Mouse (Mus musculus) thymus, postnatal 25 days (tissue): ENCODE measurements around the gene Ptpra.
A peak's percentile ranks its signal among the peaks of the same experiment; 100 is the strongest.
"Not testable (repeated sequence)": the region's sequence is repeated elsewhere in the genome, so short reads cannot be mapped to it uniquely, and the experiment has no call there.

Experiments used
- DNase-seq: peaks from one replicate; pipeline ENCODE4 v3.0.0; 2022

Ptpra gene

DNA sequence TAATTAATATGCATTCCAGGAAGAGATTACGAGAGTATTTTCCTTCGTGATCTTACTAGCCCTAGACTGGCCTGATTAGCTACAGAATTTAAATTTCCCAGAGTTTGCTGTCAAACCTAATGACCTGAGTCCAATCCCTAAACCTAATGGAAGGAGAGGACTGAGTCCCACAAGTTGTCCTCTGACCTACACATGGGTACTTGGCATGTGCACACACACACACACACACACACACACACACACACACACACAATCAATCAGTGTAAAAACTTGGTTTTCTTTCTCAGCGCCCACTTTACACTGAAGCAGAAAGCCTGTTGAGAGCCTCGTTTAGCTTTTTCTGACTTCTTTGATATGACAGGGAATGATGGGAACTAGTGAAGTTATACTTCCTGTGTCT, 41.1 kb downstream of the Ptpra start:
- DNase-seq: no peak

DNA sequence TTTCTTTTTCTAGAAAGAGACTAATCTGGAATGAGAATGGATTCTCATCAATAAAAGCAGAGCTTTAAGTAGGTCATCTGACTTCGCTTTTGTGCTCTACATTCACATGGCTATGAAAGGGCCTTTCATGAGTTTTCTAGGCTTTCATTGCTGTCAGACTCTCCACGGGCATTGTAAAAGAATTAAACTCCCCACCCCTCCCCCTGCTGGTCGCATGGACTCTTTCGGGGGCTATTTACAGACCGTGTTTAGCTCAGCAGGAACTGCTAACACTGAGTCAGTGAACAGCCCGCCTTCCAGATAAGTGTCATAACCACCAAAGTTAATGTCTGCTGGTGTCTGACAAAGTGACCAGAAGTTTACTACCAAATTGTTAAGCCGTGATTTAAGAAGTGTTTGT, 41.5 kb downstream of the Ptpra start:
- no peak for DNase-seq

DNA sequence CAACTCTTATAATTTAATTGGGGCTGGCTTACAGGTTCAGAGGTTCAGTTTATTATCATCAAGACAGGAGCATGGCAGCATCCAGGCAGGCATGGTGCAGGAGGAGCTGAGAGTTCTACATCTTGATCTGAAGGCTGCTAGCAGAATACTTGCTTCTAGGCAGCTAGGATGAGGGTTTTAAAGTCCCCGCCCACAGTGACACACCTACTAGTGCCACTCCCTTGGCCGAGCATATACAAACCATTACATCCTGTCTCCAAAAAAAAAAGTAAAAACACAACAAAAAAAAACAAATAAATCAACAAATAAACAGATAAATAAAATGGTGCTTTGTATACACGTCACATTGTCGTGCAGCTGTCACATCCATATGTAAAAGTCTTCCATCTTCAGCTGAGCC, 45.0 kb downstream of the Ptpra start:
- DNase-seq: not testable (repeated sequence)

GRCm38 (mm10) chr2:130496037-130496436, 46.0 kb downstream of the Ptpra start:
- DNase-seq: no peak

- no peak for DNase-seq
These were observed 46.9 kb downstream of the Ptpra start for GRCm38 (mm10) chr2:130496931-130497330.

GRCm38 (mm10) chr2:130499546-130499945, 49.5 kb downstream of the Ptpra start:
- no peak for DNase-seq

DNA sequence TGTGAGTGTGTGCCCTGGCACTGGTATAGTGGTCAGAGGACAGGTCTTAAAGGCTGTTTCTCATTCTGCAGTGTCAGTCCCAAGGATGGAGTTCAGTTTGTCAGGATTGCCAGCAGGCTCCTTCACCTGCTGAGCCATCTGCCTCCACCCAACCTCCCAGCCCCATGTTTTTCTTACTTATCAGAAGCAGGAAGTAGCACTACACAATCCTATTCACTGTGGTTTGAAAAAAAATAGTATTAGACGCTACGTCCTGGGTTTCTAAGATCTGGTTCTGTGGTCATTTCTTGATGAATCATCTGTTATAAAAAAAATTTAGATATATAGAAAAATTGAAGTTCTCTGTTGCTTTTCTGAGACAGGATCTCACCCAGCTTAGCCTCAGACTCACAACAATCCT, 51.5 kb downstream of the Ptpra start:
- no peak for DNase-seq

DNA sequence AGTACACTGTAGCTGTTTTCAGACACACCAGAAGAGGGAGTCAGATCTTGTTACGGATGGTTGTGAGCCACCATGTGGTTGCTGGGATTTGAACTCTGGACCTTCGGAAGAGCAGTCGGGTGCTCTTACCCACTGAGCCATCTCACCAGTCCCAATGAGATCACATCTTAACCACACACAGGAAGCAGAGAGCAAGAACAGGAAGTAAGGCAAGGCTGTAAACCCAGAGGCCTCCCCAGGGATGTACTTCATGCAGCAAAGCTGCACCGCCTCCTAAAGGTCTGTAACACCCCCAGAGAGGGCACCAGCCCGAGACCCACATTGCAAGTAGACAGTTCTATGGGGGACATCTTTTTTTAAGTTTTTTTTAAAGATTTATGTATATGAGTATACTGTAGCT, 61.5 kb downstream of the Ptpra start:
- not testable (repeated sequence) for DNase-seq

GRCm38 (mm10) chr2:130513907-130514306, 63.8 kb downstream of the Ptpra start:
- no peak for DNase-seq

GRCm38 (mm10) chr2:130515791-130516190, 65.7 kb downstream of the Ptpra start:
- no peak for DNase-seq

DNA sequence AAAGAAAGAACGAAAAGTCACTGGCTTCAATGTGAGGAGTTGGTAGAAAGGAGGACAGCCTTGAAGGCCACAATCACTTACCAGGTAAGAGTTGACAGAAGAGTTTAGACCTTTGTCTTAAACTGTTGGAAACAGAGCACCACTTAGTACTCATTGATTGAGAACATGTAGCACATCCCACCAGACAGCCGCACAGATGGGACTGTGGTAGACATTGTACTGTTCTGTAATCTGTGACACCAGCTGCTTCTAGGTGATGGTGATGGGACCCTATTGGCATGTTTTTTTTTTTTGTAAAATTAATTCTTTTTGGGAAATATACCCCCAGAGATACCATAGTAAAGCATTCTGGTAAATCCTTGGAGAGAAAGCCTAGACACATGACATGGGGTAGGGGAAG, 71.8 kb downstream of the Ptpra start:
- no peak for DNase-seq

DNA sequence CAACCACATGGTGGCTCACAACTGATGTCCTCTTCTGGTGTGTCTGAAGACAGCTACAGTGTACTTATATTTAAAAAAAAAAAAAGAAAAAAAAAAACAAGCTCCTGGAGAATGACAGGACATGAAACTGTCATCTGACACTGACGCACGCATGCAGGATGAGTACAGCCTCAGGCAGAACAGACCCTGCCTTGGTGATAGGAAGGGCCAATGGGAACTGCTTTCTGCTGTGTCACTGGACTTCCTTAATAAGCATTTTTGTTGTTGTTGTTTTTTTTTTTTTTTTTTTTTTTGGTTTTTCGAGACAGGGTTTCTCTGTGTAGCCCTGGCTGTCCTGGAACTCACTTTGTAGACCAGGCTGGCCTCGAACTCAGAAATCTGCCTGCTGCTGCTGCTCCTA, 75.4 kb downstream of the Ptpra start:
- DNase-seq: not testable (repeated sequence)

- no peak for DNase-seq
These were observed 78.4 kb downstream of the Ptpra start for GRCm38 (mm10) chr2:130528457-130528856.

DNA sequence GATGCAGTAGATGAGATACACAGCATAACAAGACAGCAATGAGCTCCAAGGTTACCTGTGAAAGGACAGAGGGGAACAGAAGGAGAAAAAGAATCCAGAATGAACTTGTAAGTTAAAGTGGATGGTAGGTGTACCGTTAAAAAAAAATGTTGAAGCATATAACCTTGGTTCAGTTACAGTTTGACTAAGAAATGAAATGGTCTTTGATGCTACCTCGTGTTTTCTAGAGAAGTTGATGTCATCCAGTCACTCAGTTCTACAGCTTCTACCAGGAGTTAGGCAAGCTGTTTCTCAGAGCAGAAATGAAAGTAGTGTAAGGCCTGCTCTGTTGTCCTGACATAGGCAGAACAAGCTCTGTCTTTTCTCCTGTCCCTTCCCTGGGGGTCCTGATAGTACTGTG, 79.2 kb downstream of the Ptpra start:
- DNase-seq: no peak

DNA sequence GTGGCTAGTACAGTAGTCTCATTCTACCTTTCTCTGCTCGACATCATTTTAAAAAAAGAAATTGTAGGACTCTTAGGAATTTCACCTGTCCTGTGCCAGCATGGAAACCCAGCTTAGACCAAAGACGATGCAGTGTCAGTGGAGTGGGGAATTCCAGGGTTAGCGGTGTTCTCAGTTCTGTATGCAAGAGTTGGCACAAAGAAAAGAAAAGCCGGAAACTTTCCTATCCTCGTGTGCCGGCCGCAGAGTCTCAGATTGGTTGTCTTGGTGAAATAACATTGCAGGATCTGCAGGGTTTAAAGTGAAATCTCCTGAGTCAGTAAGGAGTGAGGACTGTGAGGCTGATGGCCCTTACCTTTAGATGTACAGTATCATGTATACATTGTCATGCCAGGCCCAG, 79.8 kb downstream of the Ptpra start:
- no peak for DNase-seq

GRCm38 (mm10) chr2:130532201-130532600, 82.1 kb downstream of the Ptpra start:
- DNase-seq: peak; percentile 44

DNA sequence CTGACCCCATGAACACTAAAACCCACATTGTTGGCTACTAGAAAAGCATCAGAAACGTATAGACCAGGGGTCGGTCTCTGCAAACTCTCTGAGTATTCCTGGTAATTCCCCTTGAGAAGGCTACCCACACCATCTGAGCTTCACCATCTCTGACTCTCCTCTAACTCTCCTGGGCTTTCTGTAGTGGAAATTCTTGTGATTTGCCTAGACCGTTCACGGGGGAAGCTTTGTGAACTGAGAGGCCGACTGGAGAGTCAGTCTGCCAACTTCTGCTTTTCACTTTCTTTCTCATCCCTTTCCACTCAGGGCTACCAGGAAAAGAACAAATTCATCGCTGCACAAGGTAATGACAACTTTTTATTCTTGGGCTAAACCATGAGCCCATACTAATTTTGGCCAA, 84.9 kb downstream of the Ptpra start:
- no peak for DNase-seq

GRCm38 (mm10) chr2:130536890-130537289, 86.8 kb downstream of the Ptpra start:
- DNase-seq: no peak

GRCm38 (mm10) chr2:130538876-130539546, 88.9 kb downstream of the Ptpra start:
- peak; percentile 58 for DNase-seq

DNA sequence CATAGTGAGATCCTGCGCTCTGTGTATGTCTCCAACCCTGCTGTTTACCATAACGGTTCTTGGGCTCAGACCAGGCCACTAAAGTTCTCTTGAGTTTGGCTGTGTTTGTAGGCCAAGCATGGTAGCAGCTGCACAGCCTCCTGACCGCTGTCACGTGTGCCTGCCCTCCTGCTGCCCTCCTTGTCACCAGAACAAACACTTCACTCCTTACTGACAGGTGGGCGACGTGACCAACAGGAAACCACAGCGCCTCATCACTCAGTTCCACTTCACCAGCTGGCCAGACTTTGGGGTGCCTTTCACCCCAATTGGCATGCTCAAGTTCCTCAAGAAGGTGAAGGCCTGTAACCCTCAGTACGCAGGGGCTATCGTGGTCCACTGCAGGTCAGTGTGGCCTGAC, 90.2 kb downstream of the Ptpra start:
- peak; percentile 78 for DNase-seq

GRCm38 (mm10) chr2:130546957-130547356, 96.9 kb downstream of the Ptpra start:
- no peak for DNase-seq

DNA sequence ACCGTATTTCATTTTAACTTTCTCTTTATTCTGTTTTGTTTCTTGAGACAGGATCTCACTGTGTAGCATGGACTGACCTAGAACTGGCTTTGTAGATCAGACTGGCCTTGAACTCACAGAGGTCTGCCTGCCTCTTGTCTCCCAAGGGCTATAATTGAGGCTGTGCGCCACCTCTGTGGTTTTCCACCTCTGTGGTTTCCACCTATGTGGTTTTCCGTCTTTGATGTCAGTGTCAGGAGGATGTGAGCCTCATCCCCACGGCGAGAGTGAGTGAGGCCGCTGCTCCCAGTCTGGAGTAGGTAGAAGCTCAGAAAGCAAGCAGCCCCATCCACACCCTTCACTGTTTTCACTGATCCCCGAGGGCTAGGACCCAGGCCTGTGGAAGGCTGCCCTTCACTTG, 104.8 kb downstream of the Ptpra start:
- DNase-seq: peak; percentile 42

DNA sequence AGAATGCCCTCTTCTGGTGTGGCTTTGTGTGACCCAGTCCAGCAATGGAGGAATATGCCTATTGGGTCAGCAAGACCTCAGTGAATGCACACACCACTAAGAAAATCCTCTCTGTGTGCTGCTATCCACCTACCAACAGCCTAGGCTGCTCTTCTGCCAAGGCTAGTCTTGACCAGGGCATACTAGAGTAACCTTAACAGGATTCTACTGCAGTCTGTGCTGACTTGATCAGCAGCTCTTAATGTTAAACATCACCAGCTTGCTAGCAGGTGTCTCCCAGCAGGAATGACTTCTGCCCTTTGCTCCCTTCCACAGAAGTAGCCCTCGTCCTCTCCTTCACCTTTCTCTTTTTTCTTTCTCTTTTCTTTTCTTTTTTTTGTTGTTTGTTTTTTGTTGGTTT, 106.2 kb downstream of the Ptpra start:
- no peak for DNase-seq

GRCm38 (mm10) chr2:130557462-130557861, 107.4 kb downstream of the Ptpra start:
- DNase-seq: no peak

- no peak for DNase-seq
These were observed 107.9 kb downstream of the Ptpra start for GRCm38 (mm10) chr2:130558015-130558414.
